Mouse (Mus musculus): ENCODE measurements around the gene Zfp638. TPM values are rescaled to one million over a fixed set of nuclear protein-coding genes. Genes with fewer than 3 reads are reported as not detected.

The Zfp638 gene
- polyA plus RNA-seq, 1 experiment from 2014 or later, result 108 TPM

DNA sequence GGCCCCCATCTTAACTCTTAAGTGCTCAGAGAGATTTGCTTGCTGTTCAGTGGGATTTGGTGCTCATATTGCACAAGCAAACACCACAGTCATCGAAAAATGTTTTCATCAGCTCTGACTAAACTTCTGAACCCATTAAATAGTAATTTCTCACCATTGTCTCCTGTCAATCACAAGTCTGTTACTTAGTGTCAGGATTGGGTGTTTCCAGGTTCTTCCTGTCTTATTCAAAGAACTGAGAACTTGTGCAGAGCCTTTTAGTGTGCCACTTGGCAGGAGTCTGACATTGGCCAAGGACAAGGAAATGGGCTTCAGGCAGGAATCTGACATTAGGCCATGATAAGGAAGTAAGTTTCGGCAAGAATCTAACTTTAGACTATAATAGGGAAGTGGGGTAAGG lies 28.9 kb upstream of the Zfp638 start:
- DNase-seq (ENCODE audit: low spot score), result no peak
- Histone ChIP-seq H3K27me3 (ENCODE audit: control insufficient read depth, insufficient read depth, low read length) (no peaks in the 10 kb centered on the region), H3K4me3 (ENCODE audit: low read depth, low read length) (no peak overlapping the region), H3K36me3 (ENCODE audit: control insufficient read depth, insufficient read depth, low read length) (no peaks in the 10 kb centered on the region), H3K27ac (ENCODE audit: low read depth, low read length) (no peak overlapping the region), H3K4me1 (replicated peaks; ENCODE audit: control insufficient read depth, insufficient read depth, low read length) (no peaks in the 10 kb centered on the region), H3K9me3 (ENCODE audit: control insufficient read depth, low read length) (no peaks in the 10 kb centered on the region), H3K9ac (ENCODE audit: low read length) (no peak overlapping the region), H3K4me2 (ENCODE audit: low read depth, low read length, severe bottlenecking) (no peak overlapping the region)
- no peak for ATAC-seq (replicated peaks; ENCODE audit: low FRiP score)
- 91% methylated on average over 2 of the region's 2 CpGs for WGBS

DNA sequence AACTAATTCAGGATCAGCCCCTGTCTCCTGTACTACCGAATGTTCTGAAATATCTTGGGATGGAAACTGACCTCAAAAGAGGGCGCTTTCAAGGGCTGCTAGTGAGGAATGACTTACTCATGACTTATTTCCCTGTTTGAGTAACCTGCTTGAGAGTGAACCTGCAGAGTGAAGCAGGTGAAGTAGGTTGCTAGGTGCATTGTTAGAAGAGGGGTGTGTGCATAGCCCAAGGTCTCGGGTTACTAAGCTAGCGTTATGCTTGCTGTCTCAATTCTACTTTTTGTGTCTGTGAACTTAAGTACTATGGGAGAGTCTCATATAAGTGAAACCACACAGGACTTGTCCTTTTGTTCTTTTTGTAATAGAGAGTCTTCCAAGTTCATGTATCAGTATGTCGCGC lies 26.8 kb upstream of the Zfp638 start:
- H3K9me3 ChIP-seq (ENCODE audit: control insufficient read depth, low read length), result no peaks in the 10 kb centered on the region
- H3K27me3 ChIP-seq (ENCODE audit: control insufficient read depth, insufficient read depth, low read length), result no peaks in the 10 kb centered on the region
- no peak overlapping the region for H3K9ac ChIP-seq (ENCODE audit: low read length)
- DNase-seq (ENCODE audit: low spot score) (no peak), ATAC-seq (replicated peaks; ENCODE audit: low FRiP score) (no peak)
- H3K4me3 ChIP-seq (ENCODE audit: low read depth, low read length), result no peak overlapping the region
- no peaks in the 10 kb centered on the region for H3K36me3 ChIP-seq (ENCODE audit: control insufficient read depth, insufficient read depth, low read length)
- H3K4me1 ChIP-seq (replicated peaks; ENCODE audit: control insufficient read depth, insufficient read depth, low read length), result no peaks in the 10 kb centered on the region
- WGBS, result 86% methylated on average over 6 of the region's 6 CpGs
- H3K27ac ChIP-seq (ENCODE audit: low read depth, low read length), result no peak overlapping the region
- no peak overlapping the region for H3K4me2 ChIP-seq (ENCODE audit: low read depth, low read length, severe bottlenecking)

DNA sequence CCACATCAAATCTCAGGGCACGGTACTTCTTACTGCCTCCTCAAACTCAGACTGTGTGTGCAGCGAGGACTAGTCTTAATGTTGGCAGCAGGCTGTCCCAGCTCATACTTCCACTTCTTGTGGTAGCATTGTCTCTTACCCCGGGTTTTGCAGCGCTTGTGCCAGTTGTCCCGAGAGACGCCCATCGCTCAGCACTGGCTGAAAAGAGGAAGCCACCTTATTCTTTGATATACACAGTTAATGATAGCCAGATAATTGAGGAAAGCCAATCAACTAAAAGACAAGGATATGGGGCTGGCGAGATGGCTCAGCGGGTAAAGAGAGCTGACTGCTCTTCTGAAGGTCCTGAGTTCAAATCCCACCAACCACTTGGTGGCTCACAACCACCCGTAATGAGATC lies 22.0 kb upstream of the Zfp638 start:
- Histone ChIP-seq H3K27ac (ENCODE audit: low read depth, low read length) (no peak overlapping the region), H3K9me3 (ENCODE audit: control insufficient read depth, low read length) (no peaks in the 10 kb centered on the region), H3K4me2 (ENCODE audit: low read depth, low read length, severe bottlenecking) (no peak overlapping the region), H3K4me3 (ENCODE audit: low read depth, low read length) (no peak overlapping the region), H3K27me3 (ENCODE audit: control insufficient read depth, insufficient read depth, low read length) (no peaks in the 10 kb centered on the region), H3K36me3 (ENCODE audit: control insufficient read depth, insufficient read depth, low read length) (no peaks in the 10 kb centered on the region), H3K4me1 (replicated peaks; ENCODE audit: control insufficient read depth, insufficient read depth, low read length) (no peaks in the 10 kb centered on the region), H3K9ac (ENCODE audit: low read length) (no peak overlapping the region)
- DNase-seq (ENCODE audit: low spot score), result no peak
- no peak for ATAC-seq (replicated peaks; ENCODE audit: low FRiP score)
- WGBS, result 92% methylated on average over 10 of the region's 10 CpGs

DNA sequence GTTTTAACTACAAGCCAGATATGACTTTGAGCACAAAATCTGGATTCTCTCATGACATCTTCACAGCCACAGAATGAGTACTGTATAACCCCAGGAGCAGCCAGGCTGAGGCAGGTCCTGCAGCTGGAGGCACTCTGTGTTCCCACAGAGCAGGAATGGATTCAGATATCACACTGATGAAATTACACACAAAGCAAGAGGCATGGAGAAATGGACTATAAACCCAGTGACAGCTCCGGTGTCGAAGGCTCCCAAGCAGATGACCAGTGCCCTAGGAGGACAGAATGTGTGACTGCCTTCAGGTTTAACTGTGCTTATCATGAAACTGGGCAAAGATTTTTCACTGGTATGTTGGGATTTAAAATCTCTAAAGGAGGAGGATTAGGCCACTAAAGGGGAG lies 20.8 kb upstream of the Zfp638 start:
- H3K27ac ChIP-seq (ENCODE audit: low read depth, low read length), result no peak overlapping the region
- no peak overlapping the region for H3K4me2 ChIP-seq (ENCODE audit: low read depth, low read length, severe bottlenecking)
- no peaks in the 10 kb centered on the region for H3K27me3 ChIP-seq (ENCODE audit: control insufficient read depth, insufficient read depth, low read length)
- H3K9me3 ChIP-seq (ENCODE audit: control insufficient read depth, low read length), result no peaks in the 10 kb centered on the region
- no peak for DNase-seq (ENCODE audit: low spot score)
- no peak for ATAC-seq (replicated peaks; ENCODE audit: low FRiP score)
- H3K4me3 ChIP-seq (ENCODE audit: low read depth, low read length), result no peak overlapping the region
- H3K9ac ChIP-seq (ENCODE audit: low read length), result no peak overlapping the region
- WGBS, result 100% methylated on average over 2 of the region's 2 CpGs
- no peaks in the 10 kb centered on the region for H3K36me3 ChIP-seq (ENCODE audit: control insufficient read depth, insufficient read depth, low read length)
- H3K4me1 ChIP-seq (replicated peaks; ENCODE audit: control insufficient read depth, insufficient read depth, low read length), result no peaks in the 10 kb centered on the region

DNA sequence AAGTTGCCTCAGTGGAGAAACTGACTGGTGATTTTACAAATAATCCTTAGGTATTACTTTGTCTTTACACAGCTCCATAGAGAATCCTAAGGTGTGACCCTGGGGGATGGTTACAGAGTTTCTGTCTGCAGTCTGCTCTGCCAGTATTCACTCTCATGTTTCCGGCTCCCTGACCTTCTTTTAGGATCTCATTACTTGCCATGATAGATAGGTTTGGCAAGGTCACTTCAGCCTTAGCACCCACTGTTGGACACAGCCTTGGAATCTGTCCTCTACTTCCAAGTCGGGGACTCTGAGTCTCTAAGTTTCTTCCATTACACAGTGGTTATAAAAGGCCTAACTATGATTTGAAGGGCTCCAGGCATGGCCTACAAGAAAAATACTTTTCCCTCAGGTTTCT lies 17.5 kb upstream of the Zfp638 start:
- Histone ChIP-seq H3K4me1 (replicated peaks; ENCODE audit: control insufficient read depth, insufficient read depth, low read length) (no peaks in the 10 kb centered on the region), H3K9me3 (ENCODE audit: control insufficient read depth, low read length) (no peaks in the 10 kb centered on the region), H3K36me3 (ENCODE audit: control insufficient read depth, insufficient read depth, low read length) (no peaks in the 10 kb centered on the region), H3K27me3 (ENCODE audit: control insufficient read depth, insufficient read depth, low read length) (no peaks in the 10 kb centered on the region), H3K4me2 (ENCODE audit: low read depth, low read length, severe bottlenecking) (no peak overlapping the region), H3K9ac (ENCODE audit: low read length) (no peak overlapping the region), H3K27ac (ENCODE audit: low read depth, low read length) (no peak overlapping the region), H3K4me3 (ENCODE audit: low read depth, low read length) (no peak overlapping the region)
- no peak for ATAC-seq (replicated peaks; ENCODE audit: low FRiP score)
- WGBS, result 83% methylated on average over 2 of the region's 2 CpGs
- DNase-seq (ENCODE audit: low spot score), result no peak

DNA sequence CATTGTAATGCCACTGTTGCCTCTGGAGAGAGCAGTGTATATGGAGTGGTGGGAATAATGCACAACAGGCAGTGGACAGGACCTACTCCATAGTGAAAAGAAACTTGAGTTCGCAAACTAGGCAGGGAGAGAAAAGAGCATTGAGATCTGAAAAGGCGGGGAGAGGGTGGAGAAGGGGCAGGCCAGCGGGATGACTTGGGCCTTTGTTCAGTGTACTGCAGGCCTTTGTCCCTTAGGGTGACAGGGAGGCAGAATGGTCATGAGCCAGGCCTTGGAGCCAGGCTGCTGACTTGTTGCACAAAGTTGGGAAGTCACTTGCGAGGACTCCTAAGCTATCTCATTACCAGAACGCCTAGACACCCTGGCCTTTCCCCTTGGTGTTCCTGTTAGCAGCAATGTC lies 9.4 kb upstream of the Zfp638 start:
- 38% methylated on average over 5 of the region's 5 CpGs for WGBS
- no peak overlapping the region for H3K9ac ChIP-seq (ENCODE audit: low read length)
- H3K4me2 ChIP-seq (ENCODE audit: low read depth, low read length, severe bottlenecking), result no peak overlapping the region
- no peak for ATAC-seq (replicated peaks; ENCODE audit: low FRiP score)
- no peak overlapping the region for H3K27ac ChIP-seq (ENCODE audit: low read depth, low read length)
- H3K4me1 ChIP-seq (replicated peaks; ENCODE audit: control insufficient read depth, insufficient read depth, low read length), result no peaks in the 10 kb centered on the region
- H3K9me3 ChIP-seq (ENCODE audit: control insufficient read depth, low read length), result no peaks in the 10 kb centered on the region
- H3K4me3 ChIP-seq (ENCODE audit: low read depth, low read length), result no peak overlapping the region
- H3K36me3 ChIP-seq (ENCODE audit: control insufficient read depth, insufficient read depth, low read length), result no peaks in the 10 kb centered on the region
- H3K27me3 ChIP-seq (ENCODE audit: control insufficient read depth, insufficient read depth, low read length), result no peaks in the 10 kb centered on the region
- DNase-seq (ENCODE audit: low spot score), result no peak

DNA sequence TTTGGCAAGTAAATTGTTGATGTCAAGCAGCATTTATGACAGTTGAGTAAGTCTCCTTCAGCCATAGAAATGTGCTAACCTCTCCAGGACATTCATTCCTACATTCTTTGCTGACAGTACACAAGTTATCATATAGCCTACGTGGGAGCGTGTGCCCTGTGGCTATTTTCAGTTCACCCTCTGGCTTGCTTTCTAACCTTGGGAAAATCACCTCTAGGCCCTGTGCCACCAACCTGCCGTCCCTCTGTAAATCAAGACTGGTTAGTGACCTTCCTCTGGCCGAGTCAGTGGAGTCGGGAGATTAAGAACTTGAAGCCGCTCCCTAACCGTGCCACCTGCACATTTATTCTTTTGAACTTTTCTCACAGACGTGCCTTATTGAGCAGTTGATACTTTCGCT lies 6.9 kb upstream of the Zfp638 start:
- ATAC-seq (replicated peaks; ENCODE audit: low FRiP score) (no peak), DNase-seq (ENCODE audit: low spot score) (no peak)
- Histone ChIP-seq H3K27ac (ENCODE audit: low read depth, low read length) (no peak overlapping the region), H3K27me3 (ENCODE audit: control insufficient read depth, insufficient read depth, low read length) (no peaks in the 10 kb centered on the region), H3K4me2 (ENCODE audit: low read depth, low read length, severe bottlenecking) (no peak overlapping the region), H3K4me3 (ENCODE audit: low read depth, low read length) (no peak overlapping the region), H3K9me3 (ENCODE audit: control insufficient read depth, low read length) (no peaks in the 10 kb centered on the region), H3K4me1 (replicated peaks; ENCODE audit: control insufficient read depth, insufficient read depth, low read length) (no peaks in the 10 kb centered on the region), H3K36me3 (ENCODE audit: control insufficient read depth, insufficient read depth, low read length) (no peaks in the 10 kb centered on the region), H3K9ac (ENCODE audit: low read length) (no peak overlapping the region)
- WGBS, result 87% methylated on average over 9 of the region's 9 CpGs

DNA sequence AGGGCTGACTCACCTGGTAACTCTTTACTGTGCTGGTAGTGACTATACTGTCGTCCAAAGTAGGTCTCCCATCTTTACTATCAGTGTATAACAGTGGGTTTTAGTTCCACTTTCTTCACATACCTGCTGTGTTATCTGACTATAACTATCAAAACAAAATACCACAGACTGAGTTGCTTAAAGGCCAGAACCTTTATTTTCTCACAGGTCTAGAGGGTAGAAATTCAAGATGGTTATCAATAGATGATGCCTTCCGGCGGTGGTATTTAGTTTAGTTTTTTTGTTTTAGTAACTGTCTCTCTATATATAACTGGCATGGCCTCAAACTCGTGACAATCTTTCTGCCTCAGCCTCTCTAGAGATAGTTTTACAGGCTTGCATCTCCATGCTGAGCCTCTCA lies 3.4 kb upstream of the Zfp638 start:
- H3K4me3 ChIP-seq (ENCODE audit: low read depth, low read length), result no peak overlapping the region
- WGBS, result 76% methylated on average over 4 of the region's 4 CpGs
- peaks cover 2% of the 10 kb centered on the region for H3K27me3 ChIP-seq (ENCODE audit: control insufficient read depth, insufficient read depth, low read length)
- H3K27ac ChIP-seq (ENCODE audit: low read depth, low read length), result no peak overlapping the region
- no peak for ATAC-seq (replicated peaks; ENCODE audit: low FRiP score)
- DNase-seq (ENCODE audit: low spot score), result no peak
- no peak overlapping the region for H3K4me2 ChIP-seq (ENCODE audit: low read depth, low read length, severe bottlenecking)
- no peak overlapping the region for H3K9ac ChIP-seq (ENCODE audit: low read length)
- no peaks in the 10 kb centered on the region for H3K36me3 ChIP-seq (ENCODE audit: control insufficient read depth, insufficient read depth, low read length)
- H3K9me3 ChIP-seq (ENCODE audit: control insufficient read depth, low read length), result no peaks in the 10 kb centered on the region
- H3K4me1 ChIP-seq (replicated peaks; ENCODE audit: control insufficient read depth, insufficient read depth, low read length), result no peaks in the 10 kb centered on the region; the same call in 1 of the 2 replicates

DNA sequence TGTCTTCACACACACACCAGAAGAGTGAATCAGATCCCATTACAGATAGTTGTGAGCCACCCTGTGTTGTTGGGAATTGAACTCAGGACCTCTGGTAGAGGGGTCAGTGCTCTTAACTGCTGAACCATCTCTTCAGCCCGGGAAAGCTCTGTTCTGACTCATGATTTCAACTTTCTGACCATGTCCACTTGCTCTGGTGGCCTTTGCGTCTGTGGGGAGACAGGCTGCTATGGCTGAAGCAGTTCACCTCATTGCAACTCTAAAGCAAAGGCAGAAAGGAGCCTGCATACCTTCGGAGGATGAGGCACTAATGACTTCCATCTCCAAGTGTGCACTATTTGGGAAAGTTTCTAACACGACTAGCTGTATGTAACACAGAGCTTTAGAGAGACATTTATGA lies 486 bp upstream of the Zfp638 start:
- DNase-seq (ENCODE audit: low spot score) (peak; percentile 51), ATAC-seq (replicated peaks; ENCODE audit: low FRiP score) (peak; percentile 6; the same call in 1 of the 2 replicates)
- Histone ChIP-seq H3K27ac (ENCODE audit: low read depth, low read length) (no peak overlapping the region), H3K9ac (ENCODE audit: low read length) (no peak overlapping the region), H3K27me3 (ENCODE audit: control insufficient read depth, insufficient read depth, low read length) (peaks cover 2% of the 10 kb centered on the region), H3K4me3 (ENCODE audit: low read depth, low read length) (peak overlapping the region; percentile 57), H3K4me2 (ENCODE audit: low read depth, low read length, severe bottlenecking) (peak overlapping the region; percentile 98; the same call in 1 of the 2 replicates), H3K9me3 (ENCODE audit: control insufficient read depth, low read length) (no peaks in the 10 kb centered on the region), H3K4me1 (replicated peaks; ENCODE audit: control insufficient read depth, insufficient read depth, low read length) (no peaks in the 10 kb centered on the region; the same call in 1 of the 2 replicates), H3K36me3 (ENCODE audit: control insufficient read depth, insufficient read depth, low read length) (no peaks in the 10 kb centered on the region)
- 37% methylated on average over 4 of the region's 4 CpGs for WGBS

Data from forebrain, embryonic 11.5 days (tissue).